Mouse (Mus musculus) liver, adult 2 months (tissue): ENCODE data around the gene Hecw2. TPM values are rescaled to one million over a fixed set of nuclear protein-coding genes. Genes with fewer than 3 reads are reported as not detected.
A peak's percentile ranks its signal among the peaks of the same experiment; 100 is the strongest.

Experiments
- DNase-seq: peaks from one replicate; pipeline ENCODE4 v3.0.0-alpha.2; 2011; ENCODE audit warnings: low read depth, low spot score; ENCODE audit errors: extremely low read depth
- H3K27ac ChIP-seq: fragments of 200-500 bp; replicated peaks from 2 replicates; pipeline ENCODE4 v1.5.1; 2012; ENCODE audit warnings: low read depth, mild to moderate bottlenecking, control low read depth, inconsistent platforms, low read length; ENCODE audit not compliant: insufficient read depth
- H3K27me3 ChIP-seq: fragments of 200-500 bp; 2 replicates; pipeline ENCODE4 v1.6.1; 2012; ENCODE audit warnings: mild to moderate bottlenecking, moderate library complexity, low read length, inconsistent platforms; ENCODE audit not compliant: control insufficient read depth, insufficient read depth
- H3K36me3 ChIP-seq: fragments of 200-500 bp; 2 replicates; pipeline ENCODE4 v1.6.1; 2012; ENCODE audit warnings: low read length, inconsistent platforms; ENCODE audit not compliant: control insufficient read depth, insufficient read depth
- H3K4me1 ChIP-seq: fragments of 200-500 bp; 2 replicates; pipeline ENCODE4 v1.6.1; 2011; ENCODE audit warnings: low read length; ENCODE audit not compliant: control insufficient read depth, insufficient read depth
- H3K4me3 ChIP-seq: fragments of 200-500 bp; 2 replicates; pipeline ENCODE4 v1.5.1; 2011; ENCODE audit warnings: low read depth, mild to moderate bottlenecking, control low read depth, low read length, moderate library complexity; ENCODE audit not compliant: insufficient read depth
- H3K79me2 ChIP-seq: fragments of 200-500 bp; 2 replicates; pipeline ENCODE4 v1.6.1; 2012; ENCODE audit warnings: inconsistent platforms, mild to moderate bottlenecking, low read length, moderate library complexity; ENCODE audit not compliant: control insufficient read depth, insufficient read depth
- H3K9ac ChIP-seq: fragments of 200-500 bp; 2 replicates; pipeline ENCODE4 v1.6.1; 2012; ENCODE audit warnings: low read depth, mild to moderate bottlenecking, control low read depth, inconsistent platforms, low read length
- CTCF ChIP-seq: fragments of 200-500 bp; IDR thresholded peaks from 2 replicates; pipeline ENCODE4 v1.5.1; 2011; ENCODE audit warnings: low read depth, low read length, control low read depth
- POLR2A ChIP-seq: fragments of 200-500 bp; IDR thresholded peaks from 2 replicates; pipeline ENCODE4 v1.6.1; 2011; ENCODE audit warnings: low read length, control low read depth; ENCODE audit not compliant: insufficient read depth; ENCODE audit errors: extremely low read depth
- WGBS: fragments of 180-500 bp; shearing (Covaris S2); methylation state at CpG from one replicate; pipeline ENCODE4 v1.1.7; 2018; 5-methylcytosine and 5-hydroxymethylcytosine counted together
- polyA plus RNA-seq: library from polyadenylated mRNA; depleted of rRNA; stranded (reverse); fragments of >200 nt; gene quantifications from 2 replicates; pipeline ENCODE4 v1.2.3, GENCODE M21; 2012
- total RNA-seq: library from RNA; depleted of rRNA; stranded (reverse); fragments of >200 nt; gene quantifications from 2 replicates; pipeline ENCODE4 v1.2.3, GENCODE M21; 2014

The Hecw2 gene
- total and polyA plus RNA-seq, 2 experiments: 0.38 to 2.9 TPM

DNA sequence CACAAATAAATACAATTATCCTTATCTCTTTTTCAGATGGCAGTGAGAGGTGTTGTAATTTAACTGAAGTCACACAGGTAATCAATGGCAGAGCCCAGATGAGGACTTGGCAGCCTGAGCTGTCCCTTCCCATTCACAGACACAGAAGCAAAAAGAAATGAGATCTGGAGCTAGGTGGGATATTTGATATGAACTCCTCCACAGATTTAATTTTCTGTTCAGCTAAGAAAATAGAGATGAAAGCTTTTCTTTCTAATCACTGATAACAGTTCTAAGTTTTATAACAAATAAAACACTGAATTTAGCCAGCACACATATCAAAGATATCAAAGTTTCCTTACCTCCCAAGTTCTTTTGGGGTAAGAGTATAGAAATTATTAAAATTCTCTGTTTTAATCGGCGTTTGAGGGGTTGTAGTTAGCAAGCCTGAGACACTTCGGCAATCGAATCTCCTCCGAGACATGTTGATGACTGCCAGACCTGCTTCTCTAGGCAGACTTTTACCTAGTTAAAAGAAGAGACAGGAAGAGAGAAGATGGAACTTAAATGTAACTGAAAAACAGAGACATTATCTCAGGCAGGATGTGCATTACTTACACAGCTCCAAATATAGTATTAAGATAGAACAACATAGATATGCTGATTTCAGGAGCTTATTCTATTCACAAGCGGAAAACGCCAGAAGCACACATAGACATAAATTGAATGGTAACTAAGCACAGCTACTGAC lies 418.6 kb downstream of the Hecw2 start:
- Histone ChIP-seq H3K27ac (no peak overlapping the region), H3K4me1 (peaks cover 2% of the 10 kb centered on the region; the same call in 1 of the 2 replicates), H3K9ac (no peak overlapping the region), H3K4me3 (no peak overlapping the region), H3K27me3 (no peaks in the 10 kb centered on the region), H3K36me3 (peaks cover 1% of the 10 kb centered on the region; the same call in 1 of the 2 replicates), H3K79me2 (no peaks in the 10 kb centered on the region; the same call in 1 of the 2 replicates)
- no peak for DNase-seq
- no peak for TF ChIP-seq CTCF
- no peak for TF ChIP-seq POLR2A
- WGBS: 77% methylated on average over 7 of the region's 7 CpGs

DNA sequence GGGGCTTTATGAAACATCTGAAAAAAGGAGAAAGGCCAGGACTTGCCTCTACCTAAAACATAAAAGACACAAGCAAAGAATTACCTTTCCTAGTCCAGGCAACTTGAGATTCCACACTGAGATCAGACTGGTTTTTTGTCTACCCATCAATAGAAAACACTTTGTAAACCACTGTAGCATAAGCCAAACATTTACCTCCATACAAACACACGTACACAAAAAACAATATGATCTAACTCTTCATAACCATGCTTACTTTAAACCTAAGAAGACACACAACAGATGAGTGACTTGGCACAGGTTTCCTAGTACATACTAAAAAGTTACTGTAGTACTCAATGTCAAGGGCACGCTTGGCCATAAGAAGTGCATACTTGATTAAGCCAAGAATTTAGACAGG lies 419.4 kb downstream of the Hecw2 start:
- no peak overlapping the region for H3K4me3 ChIP-seq
- H3K36me3 ChIP-seq: peaks cover 1% of the 10 kb centered on the region; the same call in 1 of the 2 replicates
- 91% methylated on average over 2 of the region's 2 CpGs for WGBS
- TF ChIP-seq POLR2A: no peak
- no peak for TF ChIP-seq CTCF
- H3K9ac ChIP-seq: no peak overlapping the region
- no peaks in the 10 kb centered on the region; the same call in 1 of the 2 replicates for H3K79me2 ChIP-seq
- no peaks in the 10 kb centered on the region for H3K27me3 ChIP-seq
- H3K4me1 ChIP-seq: peaks cover 2% of the 10 kb centered on the region; the same call in 1 of the 2 replicates
- no peak for DNase-seq
- H3K27ac ChIP-seq: no peak overlapping the region

- TF ChIP-seq POLR2A (no peak), CTCF (no peak)
- no peaks in the 10 kb centered on the region for H3K27me3 ChIP-seq
- no peak overlapping the region for H3K9ac ChIP-seq
- no peak overlapping the region for H3K27ac ChIP-seq
- DNase-seq: no peak
- H3K4me3 ChIP-seq: no peak overlapping the region
- H3K79me2 ChIP-seq: no peaks in the 10 kb centered on the region; the same call in 1 of the 2 replicates
- 83% methylated on average over 6 of the region's 6 CpGs for WGBS
- peaks cover 1% of the 10 kb centered on the region; the same call in 1 of the 2 replicates for H3K36me3 ChIP-seq
- H3K4me1 ChIP-seq: peaks cover 2% of the 10 kb centered on the region; the same call in 1 of the 2 replicates
Observed at GRCm38 (mm10) chr1:53775036-53775435, 419.9 kb downstream of the Hecw2 start.

DNA sequence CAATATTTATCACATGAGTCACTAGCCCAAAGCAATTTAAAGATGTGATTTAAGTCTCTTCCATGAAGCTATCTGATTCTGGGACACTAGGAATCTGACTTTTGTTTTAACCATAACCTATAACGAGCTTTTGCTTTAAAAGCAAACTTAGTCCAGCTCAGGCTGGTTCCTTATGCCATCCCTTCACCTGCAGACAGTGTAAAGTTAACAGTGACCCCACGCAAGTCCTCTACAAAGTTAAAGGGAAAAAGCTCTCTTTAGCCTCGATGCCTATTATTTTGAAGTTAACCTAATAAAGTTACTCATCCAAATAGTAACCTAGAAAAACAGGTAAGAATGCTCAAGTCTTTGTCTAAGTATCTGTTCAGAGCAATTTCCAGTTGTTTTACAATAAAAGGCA lies 420.4 kb downstream of the Hecw2 start:
- TF ChIP-seq CTCF (no peak), POLR2A (no peak)
- Histone ChIP-seq H3K27ac (no peak overlapping the region), H3K4me1 (peaks cover 2% of the 10 kb centered on the region; the same call in 1 of the 2 replicates), H3K79me2 (no peaks in the 10 kb centered on the region; the same call in 1 of the 2 replicates), H3K9ac (no peak overlapping the region), H3K36me3 (peaks cover 1% of the 10 kb centered on the region; the same call in 1 of the 2 replicates), H3K4me3 (no peak overlapping the region), H3K27me3 (no peaks in the 10 kb centered on the region)
- WGBS: 91% methylated on average over 3 of the region's 3 CpGs
- no peak for DNase-seq

- peaks cover 1% of the 10 kb centered on the region; the same call in 1 of the 2 replicates for H3K36me3 ChIP-seq
- H3K9ac ChIP-seq: no peak overlapping the region
- H3K27me3 ChIP-seq: no peaks in the 10 kb centered on the region
- TF ChIP-seq POLR2A (no peak), CTCF (no peak)
- WGBS: 80% methylated on average over 6 of the region's 6 CpGs
- peak; percentile 33 for DNase-seq
- no peak overlapping the region for H3K4me3 ChIP-seq
- no peak overlapping the region for H3K27ac ChIP-seq
- H3K4me1 ChIP-seq: peaks cover 2% of the 10 kb centered on the region; the same call in 1 of the 2 replicates
- no peaks in the 10 kb centered on the region; the same call in 1 of the 2 replicates for H3K79me2 ChIP-seq
Observed at GRCm38 (mm10) chr1:53773994-53774393, 421.0 kb downstream of the Hecw2 start.

GRCm38 (mm10) chr1:53772967-53773366 lies 422.0 kb downstream of the Hecw2 start:
- Histone ChIP-seq H3K79me2 (no peaks in the 10 kb centered on the region; the same call in 1 of the 2 replicates), H3K36me3 (peaks cover 1% of the 10 kb centered on the region; the same call in 1 of the 2 replicates), H3K4me3 (no peak overlapping the region), H3K27ac (no peak overlapping the region), H3K4me1 (peaks cover 2% of the 10 kb centered on the region; the same call in 1 of the 2 replicates), H3K27me3 (no peaks in the 10 kb centered on the region), H3K9ac (no peak overlapping the region)
- WGBS: 96% methylated on average over 3 of the region's 3 CpGs
- TF ChIP-seq CTCF (no peak), POLR2A (no peak)
- DNase-seq: no peak
